Mouse (Mus musculus): ENCODE data around the gene Mlst8. TPM values are rescaled to one million over a fixed set of nuclear protein-coding genes. Genes with fewer than 3 reads are reported as not detected.
A peak's percentile ranks its signal among the peaks of the same experiment; 100 is the strongest.

Mlst8 gene
- polyA plus RNA-seq, 1 experiment from 2014 or later, result 35.4 TPM

DNA sequence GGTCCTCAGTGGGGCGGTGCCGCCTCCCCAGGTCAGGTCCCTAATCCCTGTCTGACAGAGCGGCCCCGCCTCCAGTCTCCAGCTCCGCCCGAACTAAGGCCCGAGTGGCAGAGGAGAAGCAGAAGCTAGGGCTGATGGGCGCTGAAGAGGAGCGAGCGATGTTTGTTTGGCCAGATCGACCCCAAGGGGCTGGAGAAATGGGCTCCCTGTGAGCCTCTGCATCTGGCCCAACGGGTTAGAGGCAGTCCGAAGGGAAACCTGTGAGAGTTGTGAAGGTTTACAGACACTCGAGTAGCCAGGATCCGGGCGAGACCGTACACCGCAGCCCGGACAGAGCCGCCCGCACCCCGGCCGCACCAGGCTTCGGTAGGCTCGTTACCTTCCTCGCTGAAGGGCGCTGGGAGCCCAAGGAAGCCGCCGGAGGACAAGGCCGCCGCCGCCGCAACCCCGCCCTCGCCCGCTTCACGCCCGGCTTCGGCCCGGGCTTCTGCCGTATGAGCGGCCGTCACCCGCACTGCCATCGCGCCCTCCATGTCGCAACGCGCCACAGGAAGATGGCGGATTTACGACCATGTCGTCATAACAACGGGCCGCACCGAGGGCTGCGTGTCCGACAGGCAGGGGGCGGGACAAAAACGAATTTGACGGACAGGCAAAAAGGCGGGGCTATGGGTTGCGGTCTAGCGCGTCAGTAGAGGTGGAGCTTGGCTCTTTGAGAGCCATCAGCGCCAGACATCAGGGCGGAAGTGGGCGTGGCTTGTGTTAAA is 23.9 kb downstream of the Mlst8 start:
- Histone ChIP-seq H3K27me3 (no peaks in the 10 kb centered on the region), H3K4me2 (peak overlapping the region; percentile 63), H3K9ac (peak overlapping the region; percentile 78), H3K4me1 (replicated peaks) (peaks cover 27% of the 10 kb centered on the region), H3K36me3 (peaks cover 12% of the 10 kb centered on the region), H3K4me3 (peak overlapping the region; percentile 72), H3K27ac (replicated peaks) (peak overlapping the region; percentile 92), H3K9me3 (no peaks in the 10 kb centered on the region)
- WGBS, result 0% methylated on average over 67 of the region's 67 CpGs
- peak; percentile 94 for ATAC-seq (ENCODE audit: low FRiP score, low read depth)

DNA sequence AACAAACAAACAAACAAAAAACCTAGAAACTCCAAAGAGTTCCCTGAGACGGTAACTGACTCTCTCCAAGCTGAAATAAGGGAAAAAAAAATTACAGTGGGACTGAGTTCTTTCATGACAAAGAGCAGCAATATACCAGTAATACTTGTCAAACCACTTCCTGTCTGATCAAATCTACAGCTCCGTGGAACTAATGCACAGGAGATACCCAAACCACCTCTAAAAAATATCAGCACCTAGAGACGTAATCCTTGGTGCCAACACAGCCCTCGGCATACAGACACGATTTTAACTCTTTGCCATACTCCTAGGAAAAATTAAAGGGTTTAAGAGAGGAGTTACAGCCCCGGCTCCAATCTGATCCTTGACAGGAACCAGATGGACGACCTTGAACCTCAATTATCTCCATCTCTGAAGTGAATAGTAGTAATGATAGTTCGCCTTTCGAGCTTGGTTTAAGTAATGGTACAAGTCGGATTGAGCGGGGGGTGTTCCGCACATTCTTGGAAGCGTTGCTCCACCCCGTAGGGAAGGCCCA is 24.6 kb downstream of the Mlst8 start:
- Histone ChIP-seq H3K27me3 (no peaks in the 10 kb centered on the region), H3K27ac (replicated peaks) (peak overlapping the region; percentile 92), H3K4me3 (peak overlapping the region; percentile 72), H3K36me3 (peaks cover 18% of the 10 kb centered on the region), H3K4me1 (replicated peaks) (peaks cover 27% of the 10 kb centered on the region), H3K9me3 (no peaks in the 10 kb centered on the region), H3K4me2 (peak overlapping the region; percentile 63), H3K9ac (peak overlapping the region; percentile 78)
- WGBS, result 9% methylated on average over 14 of the region's 14 CpGs
- no peak for ATAC-seq (ENCODE audit: low FRiP score, low read depth)

DNA sequence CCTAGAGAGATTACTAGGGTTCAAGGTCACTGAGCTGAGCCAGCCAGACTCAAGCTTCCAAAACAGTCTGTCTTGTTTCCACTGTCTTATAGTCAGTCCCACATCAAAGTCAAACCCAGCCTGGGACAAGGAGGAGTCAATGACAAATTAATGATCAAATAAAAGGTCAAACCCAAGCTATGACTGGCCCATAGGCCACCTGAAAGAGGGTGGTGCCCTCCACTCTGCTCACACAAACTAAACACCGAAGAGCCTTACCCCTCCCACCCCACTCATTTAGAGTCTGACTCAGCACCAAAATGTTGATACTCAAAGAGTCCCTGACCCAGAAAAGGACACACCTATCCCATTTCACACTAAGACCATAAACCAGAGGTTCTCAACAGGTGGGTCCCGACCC is 25.5 kb downstream of the Mlst8 start:
- H3K9ac ChIP-seq, result no peak overlapping the region
- H3K27ac ChIP-seq (replicated peaks), result no peak overlapping the region
- 91% methylated on average over 2 of the region's 2 CpGs for WGBS
- peaks cover 27% of the 10 kb centered on the region for H3K4me1 ChIP-seq (replicated peaks)
- no peak overlapping the region for H3K4me3 ChIP-seq
- peaks cover 27% of the 10 kb centered on the region for H3K36me3 ChIP-seq
- H3K9me3 ChIP-seq, result no peaks in the 10 kb centered on the region
- no peak for ATAC-seq (ENCODE audit: low FRiP score, low read depth)
- no peaks in the 10 kb centered on the region for H3K27me3 ChIP-seq
- peak overlapping the region; percentile 63; the same call in 1 of the 2 replicates for H3K4me2 ChIP-seq

DNA sequence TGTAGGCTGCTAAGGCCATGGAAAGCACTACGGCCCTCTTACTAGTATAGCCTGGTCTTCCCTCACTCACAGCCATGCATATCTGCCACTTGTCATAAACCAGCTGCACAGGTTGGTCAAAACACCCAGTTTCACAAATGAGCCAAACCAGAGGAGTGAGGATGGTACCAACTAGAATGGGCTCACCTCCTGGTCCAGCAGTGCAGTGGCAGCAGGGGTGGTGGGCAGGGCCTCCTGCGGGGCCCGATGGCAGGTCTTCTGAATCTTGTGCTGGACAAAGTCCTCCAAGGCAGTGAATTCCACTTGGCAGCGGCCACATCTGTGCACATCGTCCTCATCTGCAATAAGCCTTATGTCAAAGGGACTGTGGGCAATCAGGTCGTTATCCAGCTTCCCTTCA is 27.7 kb downstream of the Mlst8 start:
- peaks cover 48% of the 10 kb centered on the region for H3K36me3 ChIP-seq
- no peak overlapping the region for H3K4me3 ChIP-seq
- H3K9ac ChIP-seq, result no peak overlapping the region
- WGBS, result 94% methylated on average over 6 of the region's 6 CpGs
- no peak overlapping the region for H3K4me2 ChIP-seq
- peaks cover 27% of the 10 kb centered on the region for H3K4me1 ChIP-seq (replicated peaks)
- ATAC-seq (ENCODE audit: low FRiP score, low read depth), result no peak
- no peaks in the 10 kb centered on the region for H3K27me3 ChIP-seq
- no peak overlapping the region for H3K27ac ChIP-seq (replicated peaks)
- H3K9me3 ChIP-seq, result no peaks in the 10 kb centered on the region

DNA sequence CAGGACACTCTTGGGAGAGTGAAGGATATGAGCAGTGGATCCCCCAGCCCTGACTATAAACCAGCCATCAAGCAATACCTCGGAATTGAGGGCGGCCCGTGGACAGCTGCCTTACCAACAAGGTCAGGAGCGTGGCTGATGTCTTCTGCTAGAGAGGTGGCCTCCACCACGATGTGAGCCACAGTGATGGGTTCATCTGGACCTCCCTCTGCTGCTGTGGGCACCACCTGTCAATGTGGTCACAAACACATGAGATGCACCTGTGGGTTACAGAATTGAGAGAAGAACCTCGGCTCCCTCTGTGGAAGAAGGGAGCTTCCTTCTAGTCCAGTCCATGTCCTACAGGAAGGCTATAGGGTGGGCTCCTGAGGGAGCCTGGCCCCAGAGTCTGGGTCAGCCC is 29.4 kb downstream of the Mlst8 start:
- Histone ChIP-seq H3K36me3 (peaks cover 65% of the 10 kb centered on the region), H3K27me3 (no peaks in the 10 kb centered on the region), H3K9me3 (no peaks in the 10 kb centered on the region), H3K27ac (replicated peaks) (no peak overlapping the region), H3K4me2 (no peak overlapping the region), H3K4me1 (replicated peaks) (peaks cover 23% of the 10 kb centered on the region), H3K4me3 (no peak overlapping the region), H3K9ac (no peak overlapping the region)
- WGBS, result 96% methylated on average over 6 of the region's 6 CpGs
- no peak for ATAC-seq (ENCODE audit: low FRiP score, low read depth)

DNA sequence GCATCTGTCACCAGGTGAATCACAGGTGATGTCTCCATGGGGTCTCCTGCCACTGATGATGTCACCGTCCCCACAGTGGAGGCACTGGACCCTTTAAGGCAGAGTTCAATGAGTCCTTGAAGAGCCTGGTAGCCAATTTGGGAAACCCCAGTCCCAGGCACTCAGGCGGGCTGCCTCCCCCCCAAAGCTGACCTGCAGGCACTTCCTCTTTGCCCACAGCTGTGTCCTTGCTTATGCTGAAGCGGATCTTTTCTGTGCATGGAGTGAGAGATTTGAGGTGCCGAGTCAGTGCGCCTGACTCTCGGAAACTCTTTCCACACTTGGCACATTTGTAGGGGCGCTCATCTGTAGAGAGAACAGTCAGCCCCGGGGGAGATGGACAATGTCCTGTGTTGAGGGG is 32.3 kb downstream of the Mlst8 start:
- H3K9ac ChIP-seq, result no peak overlapping the region
- WGBS, result 89% methylated on average over 8 of the region's 8 CpGs
- ATAC-seq (ENCODE audit: low FRiP score, low read depth), result no peak
- H3K4me1 ChIP-seq (replicated peaks), result peaks cover 4% of the 10 kb centered on the region; the same call in 1 of the 2 replicates
- peaks cover 81% of the 10 kb centered on the region for H3K36me3 ChIP-seq
- no peaks in the 10 kb centered on the region for H3K9me3 ChIP-seq
- no peaks in the 10 kb centered on the region for H3K27me3 ChIP-seq
- no peak overlapping the region for H3K4me2 ChIP-seq
- no peak overlapping the region for H3K4me3 ChIP-seq
- H3K27ac ChIP-seq (replicated peaks), result no peak overlapping the region

DNA sequence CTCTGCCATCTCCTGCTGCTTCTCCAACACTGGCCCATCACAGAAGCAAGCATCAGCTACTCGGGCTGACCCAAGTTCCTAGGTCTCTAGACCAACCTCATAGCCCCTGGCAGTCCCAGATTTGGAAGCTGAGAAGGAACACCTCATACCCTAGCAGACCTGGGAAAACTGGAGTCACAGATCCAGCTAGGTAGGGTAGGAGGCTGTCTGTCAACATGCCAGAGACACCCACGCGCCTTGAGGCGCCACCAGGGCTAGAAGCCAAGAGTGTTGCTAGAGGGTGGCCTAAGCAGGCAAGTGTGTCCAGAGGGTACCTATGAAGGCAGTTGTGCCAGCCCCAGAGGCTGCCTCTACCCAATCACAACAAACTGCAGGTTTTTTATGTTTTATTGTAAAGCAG is 35.5 kb downstream of the Mlst8 start:
- Histone ChIP-seq H3K9ac (no peak overlapping the region), H3K27ac (replicated peaks) (no peak overlapping the region), H3K4me2 (no peak overlapping the region), H3K4me3 (no peak overlapping the region), H3K27me3 (no peaks in the 10 kb centered on the region), H3K9me3 (no peaks in the 10 kb centered on the region), H3K36me3 (peaks cover 73% of the 10 kb centered on the region), H3K4me1 (replicated peaks) (no peaks in the 10 kb centered on the region)
- ATAC-seq (ENCODE audit: low FRiP score, low read depth), result no peak
- WGBS, result 93% methylated on average over 4 of the region's 4 CpGs

DNA sequence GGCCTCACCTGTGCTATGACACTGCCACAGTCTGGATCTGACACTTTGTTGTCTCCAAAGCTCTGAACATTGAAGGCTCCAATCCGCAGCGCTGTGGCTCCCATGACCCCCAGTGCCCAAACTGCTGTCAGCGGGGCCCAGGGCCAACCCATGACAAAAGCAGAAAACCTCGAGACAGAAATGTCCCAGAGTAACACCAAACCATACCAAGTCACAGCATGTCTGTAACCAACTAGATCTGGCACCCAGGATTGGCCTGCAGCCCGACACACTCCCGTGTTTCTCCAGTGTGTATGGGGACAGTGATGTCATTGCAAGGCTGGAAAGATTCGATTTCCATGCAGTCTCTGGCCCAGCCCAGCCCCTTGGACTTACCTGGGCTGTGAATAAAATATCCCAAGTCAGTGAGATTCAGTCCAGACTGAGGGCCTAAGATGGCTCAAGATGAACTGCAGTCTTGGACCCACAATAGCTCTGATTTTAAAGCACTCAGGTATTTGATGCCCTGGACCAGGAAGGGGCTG is 36.2 kb downstream of the Mlst8 start, which contains the start of gene Dnase1l2:
Gene Dnase1l2, minus strand, starts transcription at position 474 of the 524 bp plus-strand sequence.
- no peak for ATAC-seq (ENCODE audit: low FRiP score, low read depth)
- H3K9me3 ChIP-seq, result no peaks in the 10 kb centered on the region
- H3K4me2 ChIP-seq, result no peak within 1 kb of the TSS
- 86% methylated on average over 7 of the region's 7 CpGs for WGBS
- H3K4me3 ChIP-seq, result no peak within 1 kb of the TSS
- no peak within 1 kb of the TSS for H3K27ac ChIP-seq (replicated peaks)
- H3K4me1 ChIP-seq (replicated peaks), result no peaks in the 10 kb centered on the region
- no peaks in the 10 kb centered on the region for H3K27me3 ChIP-seq
- H3K36me3 ChIP-seq, result peaks cover 69% of the 10 kb centered on the region
- H3K9ac ChIP-seq, result no peak within 1 kb of the TSS

DNA sequence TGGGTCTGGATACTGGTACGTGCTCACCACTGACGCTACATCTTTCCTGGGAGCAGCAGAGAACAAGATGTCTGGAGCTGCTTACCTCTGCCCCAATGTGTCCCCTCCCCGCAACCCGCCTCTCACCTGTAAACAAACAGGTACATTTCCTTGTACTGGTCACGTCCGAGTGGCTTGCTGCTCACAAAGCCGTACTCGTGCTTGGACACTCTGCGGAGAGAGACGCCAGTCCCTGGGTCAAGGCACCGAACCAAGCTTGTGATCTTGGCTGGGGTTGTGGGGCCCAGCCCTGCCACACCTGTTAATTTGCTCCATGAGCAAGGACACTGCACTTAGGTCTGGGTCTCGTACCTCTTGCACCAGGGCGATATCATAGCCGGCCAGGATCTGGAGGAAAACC is 36.8 kb downstream of the Mlst8 start:
- Histone ChIP-seq H3K9me3 (no peaks in the 10 kb centered on the region), H3K4me2 (no peak overlapping the region), H3K4me3 (no peak overlapping the region), H3K4me1 (replicated peaks) (no peaks in the 10 kb centered on the region), H3K27ac (replicated peaks) (no peak overlapping the region), H3K9ac (no peak overlapping the region), H3K36me3 (peaks cover 66% of the 10 kb centered on the region), H3K27me3 (no peaks in the 10 kb centered on the region)
- WGBS, result 90% methylated on average over 14 of the region's 14 CpGs
- no peak for ATAC-seq (ENCODE audit: low FRiP score, low read depth)

DNA sequence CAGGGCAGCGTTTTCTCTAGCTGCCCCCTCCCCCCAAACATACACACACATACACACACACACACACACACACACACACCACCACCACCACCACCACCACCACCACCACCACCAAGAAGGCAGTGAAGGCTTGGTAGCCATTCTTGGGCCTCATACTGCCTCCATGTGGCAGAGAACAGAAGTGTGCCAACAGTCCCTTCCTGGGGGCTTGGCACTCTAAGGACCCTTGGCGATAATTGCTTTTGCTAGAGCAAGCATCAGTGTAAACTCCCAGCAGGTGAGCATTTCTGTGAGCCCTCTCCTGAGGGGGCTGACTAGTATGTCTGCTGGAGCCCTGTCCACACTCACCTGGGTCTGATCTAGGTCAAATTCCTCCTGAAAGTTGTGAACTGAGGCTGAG is 37.7 kb downstream of the Mlst8 start:
- Histone ChIP-seq H3K27ac (replicated peaks) (no peak overlapping the region), H3K36me3 (peaks cover 57% of the 10 kb centered on the region), H3K9ac (no peak overlapping the region), H3K27me3 (no peaks in the 10 kb centered on the region), H3K4me2 (no peak overlapping the region), H3K4me3 (no peak overlapping the region), H3K9me3 (no peaks in the 10 kb centered on the region), H3K4me1 (replicated peaks) (no peaks in the 10 kb centered on the region)
- ATAC-seq (ENCODE audit: low FRiP score, low read depth), result no peak
- 43% methylated on average over 2 of the region's 2 CpGs for WGBS

DNA sequence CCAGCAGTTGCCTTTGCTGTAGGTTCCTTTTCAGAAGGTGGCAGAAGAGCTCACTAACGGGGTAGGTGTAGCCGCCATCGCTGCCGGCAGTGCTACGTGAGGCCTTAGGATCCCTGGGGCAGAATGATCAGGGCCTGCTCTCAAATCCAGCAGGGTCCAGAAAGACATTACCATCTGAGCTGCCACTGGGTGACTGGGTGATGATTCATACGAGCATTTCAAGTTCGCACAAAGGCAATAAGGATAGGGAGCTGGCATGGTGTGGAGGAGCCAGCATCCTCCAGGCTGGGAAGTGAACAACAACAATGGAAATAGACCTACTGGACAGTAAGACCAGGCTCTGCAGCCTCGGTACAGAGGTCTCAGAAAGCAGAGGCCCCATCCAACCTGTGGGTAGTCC is 38.5 kb downstream of the Mlst8 start:
- no peak overlapping the region for H3K4me2 ChIP-seq
- no peak for ATAC-seq (ENCODE audit: low FRiP score, low read depth)
- H3K4me3 ChIP-seq, result no peak overlapping the region
- no peak overlapping the region for H3K27ac ChIP-seq (replicated peaks)
- H3K9me3 ChIP-seq, result no peaks in the 10 kb centered on the region
- H3K27me3 ChIP-seq, result no peaks in the 10 kb centered on the region
- H3K9ac ChIP-seq, result no peak overlapping the region
- H3K36me3 ChIP-seq, result peaks cover 49% of the 10 kb centered on the region
- WGBS, result 86% methylated on average over 8 of the region's 8 CpGs
- no peaks in the 10 kb centered on the region for H3K4me1 ChIP-seq (replicated peaks)

DNA sequence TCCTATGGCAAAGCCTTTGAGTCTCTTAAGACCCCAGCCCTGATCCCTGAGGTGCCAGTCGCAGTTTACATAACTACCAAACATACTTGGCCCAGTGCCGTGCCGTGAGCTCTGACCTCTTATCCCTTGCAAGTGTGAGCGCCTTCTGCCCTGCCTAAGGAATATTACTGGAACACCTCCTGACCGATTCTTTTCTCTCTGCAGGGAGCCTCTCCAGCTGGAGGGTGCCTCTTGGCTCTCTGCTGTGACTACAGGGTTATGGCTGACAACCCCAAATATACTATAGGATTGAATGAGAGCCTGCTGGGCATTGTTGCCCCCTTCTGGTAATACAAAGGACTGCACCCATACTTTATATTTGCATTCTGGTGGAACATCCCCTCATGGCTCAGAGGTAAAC is 41.9 kb downstream of the Mlst8 start:
- H3K27ac ChIP-seq (replicated peaks), result no peak overlapping the region
- no peaks in the 10 kb centered on the region for H3K4me1 ChIP-seq (replicated peaks)
- no peak overlapping the region for H3K4me2 ChIP-seq
- peaks cover 28% of the 10 kb centered on the region for H3K36me3 ChIP-seq
- H3K9me3 ChIP-seq, result no peaks in the 10 kb centered on the region
- H3K27me3 ChIP-seq, result no peaks in the 10 kb centered on the region
- ATAC-seq (ENCODE audit: low FRiP score, low read depth), result 0 out of 2 replicates have a peak, but pooled peaks have one; percentile 15
- H3K9ac ChIP-seq, result no peak overlapping the region
- H3K4me3 ChIP-seq, result no peak overlapping the region
- WGBS, result 78% methylated on average over 5 of the region's 5 CpGs
